Mouse (Mus musculus): Measurements from ENCODE around the gene Zranb3. TPM values are rescaled to one million over a fixed set of nuclear protein-coding genes. Genes with fewer than 3 reads are reported as not detected.

Gene Zranb3
- total and polyA plus RNA-seq, 2 experiments = 0.70 to 4.8 TPM

- no peak for DNase-seq (ENCODE audit: extremely low read depth, low read depth, low spot score)
- TF ChIP-seq POLR2A (IDR thresholded peaks at IDR 0.05; ENCODE audit: extremely low read depth, insufficient read depth, low read length) (no peak), CTCF (IDR thresholded peaks at IDR 0.05; ENCODE audit: low read depth, low read length) (no peak)
Measured at GRCm38 (mm10) chr1:128058625-128059024, 44.2 kb downstream of the Zranb3 start.

GRCm38 (mm10) chr1:128057269-128057668 lies 45.6 kb downstream of the Zranb3 start:
- TF ChIP-seq CTCF (IDR thresholded peaks at IDR 0.05; ENCODE audit: low read depth, low read length) = no peak
- TF ChIP-seq POLR2A (IDR thresholded peaks at IDR 0.05; ENCODE audit: extremely low read depth, insufficient read depth, low read length) = no peak
- no peaks in the 10 kb centered on the region for H3K4me1 ChIP-seq (ENCODE audit: control insufficient read depth, insufficient read depth, low read length)
- no peak overlapping the region for H3K9ac ChIP-seq (ENCODE audit: low read depth, low read length)
- H3K36me3 ChIP-seq (ENCODE audit: control insufficient read depth, insufficient read depth, low read length) = no peaks in the 10 kb centered on the region
- 93% methylated on average over 4 of the region's 4 CpGs for WGBS
- H3K27ac ChIP-seq (replicated peaks; ENCODE audit: insufficient read depth, low read depth, low read length) = no peak overlapping the region
- no peaks in the 10 kb centered on the region for H3K79me2 ChIP-seq (ENCODE audit: control insufficient read depth, insufficient read depth, low read length)
- H3K27me3 ChIP-seq (ENCODE audit: control insufficient read depth, insufficient read depth, low read length) = no peaks in the 10 kb centered on the region
- H3K4me3 ChIP-seq (ENCODE audit: insufficient read depth, low read depth, low read length) = no peak overlapping the region
- no peak for DNase-seq (ENCODE audit: extremely low read depth, low read depth, low spot score)

More at GRCm38 (mm10) chr1:128058625-128059024, 44.2 kb downstream of the Zranb3 start:
- 28% methylated on average over 5 of the region's 5 CpGs for whole genome bisulfite sequencing
- Histone ChIP-seq H3K27me3 (ENCODE audit: control insufficient read depth, insufficient read depth, low read length) (no peaks in the 10 kb centered on the region), H3K36me3 (ENCODE audit: control insufficient read depth, insufficient read depth, low read length) (no peaks in the 10 kb centered on the region), H3K79me2 (ENCODE audit: control insufficient read depth, insufficient read depth, low read length) (no peaks in the 10 kb centered on the region), H3K27ac (replicated peaks; ENCODE audit: insufficient read depth, low read depth, low read length) (no peak overlapping the region), H3K4me1 (ENCODE audit: control insufficient read depth, insufficient read depth, low read length) (no peaks in the 10 kb centered on the region), H3K4me3 (ENCODE audit: insufficient read depth, low read depth, low read length) (no peak overlapping the region), H3K9ac (ENCODE audit: low read depth, low read length) (no peak overlapping the region)

- H3K27me3 ChIP-seq (ENCODE audit: control insufficient read depth, insufficient read depth, low read length) = no peaks in the 10 kb centered on the region
- no peaks in the 10 kb centered on the region for H3K79me2 ChIP-seq (ENCODE audit: control insufficient read depth, insufficient read depth, low read length)
- H3K36me3 ChIP-seq (ENCODE audit: control insufficient read depth, insufficient read depth, low read length) = no peaks in the 10 kb centered on the region
- no peaks in the 10 kb centered on the region for H3K4me1 ChIP-seq (ENCODE audit: control insufficient read depth, insufficient read depth, low read length)
- WGBS = 90% methylated on average over 7 of the region's 7 CpGs
- no peak overlapping the region for H3K27ac ChIP-seq (replicated peaks; ENCODE audit: insufficient read depth, low read depth, low read length)
- no peak for DNase-seq (ENCODE audit: extremely low read depth, low read depth, low spot score)
- TF ChIP-seq POLR2A (IDR thresholded peaks at IDR 0.05; ENCODE audit: extremely low read depth, insufficient read depth, low read length) (no peak), CTCF (IDR thresholded peaks at IDR 0.05; ENCODE audit: low read depth, low read length) (no peak)
- no peak overlapping the region for H3K9ac ChIP-seq (ENCODE audit: low read depth, low read length)
- H3K4me3 ChIP-seq (ENCODE audit: insufficient read depth, low read depth, low read length) = no peak overlapping the region
Measured at GRCm38 (mm10) chr1:128046920-128047319, 55.9 kb downstream of the Zranb3 start.

- DNase-seq (ENCODE audit: extremely low read depth, low read depth, low spot score) = no peak
- no peak for TF ChIP-seq CTCF (IDR thresholded peaks at IDR 0.05; ENCODE audit: low read depth, low read length)
- 85% methylated on average over 2 of the region's 2 CpGs for WGBS
- no peak overlapping the region for H3K27ac ChIP-seq (replicated peaks; ENCODE audit: insufficient read depth, low read depth, low read length)
- no peaks in the 10 kb centered on the region for H3K27me3 ChIP-seq (ENCODE audit: control insufficient read depth, insufficient read depth, low read length)
- H3K4me3 ChIP-seq (ENCODE audit: insufficient read depth, low read depth, low read length) = no peak overlapping the region
- H3K79me2 ChIP-seq (ENCODE audit: control insufficient read depth, insufficient read depth, low read length) = no peaks in the 10 kb centered on the region
- H3K36me3 ChIP-seq (ENCODE audit: control insufficient read depth, insufficient read depth, low read length) = no peaks in the 10 kb centered on the region
- no peaks in the 10 kb centered on the region for H3K4me1 ChIP-seq (ENCODE audit: control insufficient read depth, insufficient read depth, low read length)
- no peak overlapping the region for H3K9ac ChIP-seq (ENCODE audit: low read depth, low read length)
Measured at GRCm38 (mm10) chr1:128046455-128046854, 56.4 kb downstream of the Zranb3 start.

- 91% methylated on average over 4 of the region's 4 CpGs for WGBS
- Histone ChIP-seq H3K27ac (replicated peaks; ENCODE audit: insufficient read depth, low read depth, low read length) (no peak overlapping the region), H3K27me3 (ENCODE audit: control insufficient read depth, insufficient read depth, low read length) (no peaks in the 10 kb centered on the region), H3K4me3 (ENCODE audit: insufficient read depth, low read depth, low read length) (no peak overlapping the region), H3K79me2 (ENCODE audit: control insufficient read depth, insufficient read depth, low read length) (no peaks in the 10 kb centered on the region), H3K4me1 (ENCODE audit: control insufficient read depth, insufficient read depth, low read length) (no peaks in the 10 kb centered on the region), H3K9ac (ENCODE audit: low read depth, low read length) (no peak overlapping the region), H3K36me3 (ENCODE audit: control insufficient read depth, insufficient read depth, low read length) (no peaks in the 10 kb centered on the region)
- TF ChIP-seq CTCF (IDR thresholded peaks at IDR 0.05; ENCODE audit: low read depth, low read length) = no peak
- TF ChIP-seq POLR2A (IDR thresholded peaks at IDR 0.05; ENCODE audit: extremely low read depth, insufficient read depth, low read length) = no peak
- no peak for DNase-seq (ENCODE audit: extremely low read depth, low read depth, low spot score)
Measured at GRCm38 (mm10) chr1:128044181-128044580, 58.7 kb downstream of the Zranb3 start.

- WGBS = 85% methylated on average over 6 of the region's 6 CpGs
- TF ChIP-seq POLR2A (IDR thresholded peaks at IDR 0.05; ENCODE audit: extremely low read depth, insufficient read depth, low read length) = no peak
Measured at GRCm38 (mm10) chr1:128036296-128036695, 66.6 kb downstream of the Zranb3 start.

More at GRCm38 (mm10) chr1:128036296-128036695, 66.6 kb downstream of the Zranb3 start:
- no peaks in the 10 kb centered on the region for H3K4me1 ChIP-seq (ENCODE audit: control insufficient read depth, insufficient read depth, low read length)
- no peak overlapping the region for H3K27ac ChIP-seq (replicated peaks; ENCODE audit: insufficient read depth, low read depth, low read length)
- no peak overlapping the region for H3K9ac ChIP-seq (ENCODE audit: low read depth, low read length)
- H3K4me3 ChIP-seq (ENCODE audit: insufficient read depth, low read depth, low read length) = no peak overlapping the region
- H3K79me2 ChIP-seq (ENCODE audit: control insufficient read depth, insufficient read depth, low read length) = no peaks in the 10 kb centered on the region
- no peaks in the 10 kb centered on the region for H3K27me3 ChIP-seq (ENCODE audit: control insufficient read depth, insufficient read depth, low read length)
- H3K36me3 ChIP-seq (ENCODE audit: control insufficient read depth, insufficient read depth, low read length) = no peaks in the 10 kb centered on the region
- no peak for DNase-seq (ENCODE audit: extremely low read depth, low read depth, low spot score)
